Mouse (Mus musculus) CD8-positive naive resting alpha-beta T cell, adult 2 months (primary cell): ENCODE data around the gene Tbc1d14.

Source experiments
- DNase-seq, 2 experiments: peaks; one replicate each; pipeline ENCODE4 v3.0.0; 2022; ENCODE audit warnings: low read depth in 2 of 2, low spot score in 2 of 2

Tbc1d14 gene

GRCm38 (mm10) chr5:36464709-36465661 lies 128.1 kb downstream of the Tbc1d14 start, which contains the start of gene Grpel1:
Gene Grpel1, plus strand, starts transcription at chr5:36464998.
- peak; percentile 96 to 97 for DNase-seq

GRCm38 (mm10) chr5:36463391-36463790 lies 129.7 kb downstream of the Tbc1d14 start:
- no peak for DNase-seq

- peak; percentile 78 to 87 for DNase-seq
Observed at GRCm38 (mm10) chr5:36462810-36463209, 130.3 kb downstream of the Tbc1d14 start.

- no peak for DNase-seq
Observed at GRCm38 (mm10) chr5:36461231-36461630, 131.8 kb downstream of the Tbc1d14 start.

- no peak for DNase-seq
Observed at GRCm38 (mm10) chr5:36460712-36461111, 132.4 kb downstream of the Tbc1d14 start.

GRCm38 (mm10) chr5:36458926-36459325 lies 134.2 kb downstream of the Tbc1d14 start:
- DNase-seq, result peak; percentile 61 to 74

- no peak for DNase-seq
Observed at GRCm38 (mm10) chr5:36457706-36458105, 135.4 kb downstream of the Tbc1d14 start.

GRCm38 (mm10) chr5:36452821-36453220 lies 140.3 kb downstream of the Tbc1d14 start:
- no peak for DNase-seq

GRCm38 (mm10) chr5:36451872-36452389 lies 141.1 kb downstream of the Tbc1d14 start:
- DNase-seq, result no peak

- no peak for DNase-seq
Observed at GRCm38 (mm10) chr5:36451119-36451518, 142.0 kb downstream of the Tbc1d14 start.

- no peak for DNase-seq
Observed at GRCm38 (mm10) chr5:36449710-36450358, 143.2 kb downstream of the Tbc1d14 start.

- no peak for DNase-seq
Observed at GRCm38 (mm10) chr5:36447872-36448271, 145.2 kb downstream of the Tbc1d14 start.

GRCm38 (mm10) chr5:36446166-36446890 lies 146.7 kb downstream of the Tbc1d14 start:
- DNase-seq, result no peak

- DNase-seq, result no peak
Observed at GRCm38 (mm10) chr5:36445028-36445427, 148.0 kb downstream of the Tbc1d14 start.

GRCm38 (mm10) chr5:36444611-36445010 lies 148.5 kb downstream of the Tbc1d14 start:
- DNase-seq, result no peak

GRCm38 (mm10) chr5:36440741-36441140 lies 152.3 kb downstream of the Tbc1d14 start:
- no peak for DNase-seq
